Mouse (Mus musculus) mammary gland, adult 2 months (tissue): ENCODE measurements around the gene Wbp1. TPM values are rescaled to one million over a fixed set of nuclear protein-coding genes. Genes with fewer than 3 reads are reported as not detected.

Source experiments
- polyA plus RNA-seq: library from polyadenylated mRNA; depleted of rRNA; stranded (reverse); fragments of >200 nt; gene quantifications from 2 replicates; pipeline ENCODE4 v1.2.3, GENCODE M21; 2012; ENCODE audit warnings: low replicate concordance; rRNA removed

Gene Wbp1
- 188 and 203 TPM in 2 replicates for polyA plus RNA-seq

GRCm38 (mm10) chr6:83120930-83121862, at the start of gene Wbp1:
Wbp1 (minus strand) TSS chr6:83121559.

GRCm38 (mm10) chr6:83165607-83166242, 44.4 kb upstream of the Wbp1 start, which contains the start of gene Dctn1:
Dctn1 (plus strand) TSS chr6:83165920.

GRCm38 (mm10) chr6:83156259-83156684, 34.9 kb upstream of the Wbp1 start, which contains the start of the genes Wdr54 and 1700003E16Rik:
Wdr54 (minus strand) TSS chr6:83156397.
1700003E16Rik (plus strand) TSS chr6:83156404.

GRCm38 (mm10) chr6:83134951-83135513, 13.7 kb upstream of the Wbp1 start, which contains the start of gene Rtkn:
Rtkn (plus strand) TSS chr6:83135463.

GRCm38 (mm10) chr6:83125331-83125730, 4.0 kb upstream of the Wbp1 start, which contains the start of gene Ino80b:
Ino80b (minus strand) TSS chr6:83125431.

GRCm38 (mm10) chr6:83115011-83115671, 6.2 kb downstream of the Wbp1 start, which contains the start of gene Mogs:
Mogs (plus strand) TSS chr6:83115496.

GRCm38 (mm10) chr6:83108762-83109668, 12.3 kb downstream of the Wbp1 start, which contains the start of gene Mrpl53:
Mrpl53 (plus strand) TSS chr6:83109040.

GRCm38 (mm10) chr6:83101316-83101687, 20.1 kb downstream of the Wbp1 start, which contains the start of the genes Ccdc142 and Gm42688:
Ccdc142 (plus strand) TSS chr6:83101601.
Gm42688 (plus strand) TSS chr6:83101617.

GRCm38 (mm10) chr6:83086121-83087035, 35.0 kb downstream of the Wbp1 start, which contains the start of gene Lbx2:
Lbx2 (plus strand) TSS chr6:83086367.

GRCm38 (mm10) chr6:83077630-83078323, 43.6 kb downstream of the Wbp1 start, which contains the start of gene Pcgf1:
Pcgf1 (plus strand) TSS chr6:83077869.

GRCm38 (mm10) chr6:83070247-83070310, 51.3 kb downstream of the Wbp1 start, which contains the start of gene Tlx2:
Tlx2 (minus strand) TSS chr6:83070293.

Other genes with a start within 250 kb of the Wbp1 start
- gene Sema4f, start 181.8 kb downstream of the Wbp1 start, polyA plus RNA-seq = 2.1 and 4.5 TPM in 2 replicates
- gene M1ap, start 174.7 kb downstream of the Wbp1 start, polyA plus RNA-seq = 0.59 and 2.0 TPM in 2 replicates
- gene Dok1, start 88.1 kb downstream of the Wbp1 start, polyA plus RNA-seq = 8.9 and 18.2 TPM in 2 replicates
- 9.9 and 12.4 TPM in 2 replicates for gene Loxl3, start 87.4 kb downstream of the Wbp1 start, polyA plus RNA-seq
- 469 and 806 TPM in 2 replicates for gene Aup1, start 67.0 kb downstream of the Wbp1 start, polyA plus RNA-seq
- 55.0 and 63.3 TPM in 2 replicates for gene Htra2, start 66.3 kb downstream of the Wbp1 start, polyA plus RNA-seq
- 2.9 and 4.2 TPM in 2 replicates for gene Dqx1, start 63.7 kb downstream of the Wbp1 start, polyA plus RNA-seq
- 0.80 TPM in 1 of 2 replicates, not detected in the other for gene Tlx2, start 51.3 kb downstream of the Wbp1 start, polyA plus RNA-seq
- gene Pcgf1, start 43.7 kb downstream of the Wbp1 start, polyA plus RNA-seq = 13.3 and 20.8 TPM in 2 replicates
- 2.1 and 2.8 TPM in 2 replicates for gene Lbx2, start 35.2 kb downstream of the Wbp1 start, polyA plus RNA-seq
- 7.9 and 17.1 TPM in 2 replicates for gene Ccdc142, start 20.0 kb downstream of the Wbp1 start, polyA plus RNA-seq
- gene Gm42688, start 19.9 kb downstream of the Wbp1 start, polyA plus RNA-seq = 4.1 and 5.1 TPM in 2 replicates
- gene Mrpl53, start 12.5 kb downstream of the Wbp1 start, polyA plus RNA-seq = 53.5 and 79.1 TPM in 2 replicates
- 55.4 and 72.6 TPM in 2 replicates for gene Mogs, start 6.1 kb downstream of the Wbp1 start, polyA plus RNA-seq
- gene Ino80b, start 3.9 kb upstream of the Wbp1 start, polyA plus RNA-seq = 15.1 and 82.3 TPM in 2 replicates
- 67.9 and 77.1 TPM in 2 replicates for gene Rtkn, start 13.9 kb upstream of the Wbp1 start, polyA plus RNA-seq
- gene Wdr54, start 34.8 kb upstream of the Wbp1 start, polyA plus RNA-seq = 2.2 and 2.8 TPM in 2 replicates
- 0.06 and 0.10 TPM in 2 replicates for gene 1700003E16Rik, start 34.8 kb upstream of the Wbp1 start, polyA plus RNA-seq
- 128 and 171 TPM in 2 replicates for gene Dctn1, start 44.4 kb upstream of the Wbp1 start, polyA plus RNA-seq
- 0.10 and 0.26 TPM in 2 replicates for gene Slc4a5, start 98.3 kb upstream of the Wbp1 start, polyA plus RNA-seq
- 4.0 and 4.8 TPM in 2 replicates for gene Mthfd2, start 204.3 kb upstream of the Wbp1 start, polyA plus RNA-seq
- gene Mob1a, start 204.5 kb upstream of the Wbp1 start, polyA plus RNA-seq = 31.8 and 47.6 TPM in 2 replicates
- gene Bola3, start 227.6 kb upstream of the Wbp1 start, polyA plus RNA-seq = 10.8 and 32.7 TPM in 2 replicates